Mouse (Mus musculus): ENCODE measurements at regions not wholly inside any gene's neighbourhood (a gene's known extent, or its start where the extent isn't known, plus 50 kb on each side); places are given as distances from the start of the nearest gene placed in this dataset.
A peak's percentile ranks its signal among the peaks of the same experiment; 100 is the strongest.
"Not testable (repeated sequence)": the region's sequence is repeated elsewhere in the genome, so short reads cannot be mapped to it uniquely, and the experiment has no call there.

- no peak for DNase-seq (ENCODE audit: low read depth)
Measured at GRCm38 (mm10) chr4:27529565-27529964, 1182.9 kb upstream of the Manea start.

GRCm38 (mm10) chr4:27520295-27520694 lies 1173.6 kb upstream of the Manea start:
- no peak for DNase-seq (ENCODE audit: low read depth)

- DNase-seq (ENCODE audit: low read depth), result no peak
Measured at GRCm38 (mm10) chr4:27504829-27505804, 1158.4 kb upstream of the Manea start.

- DNase-seq (ENCODE audit: low read depth), result no peak
Measured at GRCm38 (mm10) chr4:27497926-27498325, 1151.2 kb upstream of the Manea start.

- no peak for DNase-seq (ENCODE audit: low read depth)
Measured at GRCm38 (mm10) chr4:27497274-27497673, 1150.6 kb upstream of the Manea start.

- no peak for DNase-seq (ENCODE audit: low read depth)
Measured at GRCm38 (mm10) chr4:27491312-27491711, 1144.6 kb upstream of the Manea start.

GRCm38 (mm10) chr4:27449901-27450300 lies 1103.2 kb upstream of the Manea start:
- peak; percentile 3 for DNase-seq (ENCODE audit: low read depth)

- DNase-seq (ENCODE audit: low read depth), result no peak
Measured at GRCm38 (mm10) chr4:27446310-27446709, 1099.6 kb upstream of the Manea start.

- no peak for DNase-seq (ENCODE audit: low read depth)
Measured at GRCm38 (mm10) chr4:27429210-27429789, 1082.6 kb upstream of the Manea start.

GRCm38 (mm10) chr4:27425902-27426301 lies 1079.2 kb upstream of the Manea start:
- DNase-seq (ENCODE audit: low read depth), result no peak

- no peak for DNase-seq (ENCODE audit: low read depth)
Measured at GRCm38 (mm10) chr4:27423846-27424245, 1077.2 kb upstream of the Manea start.

- no peak for DNase-seq (ENCODE audit: low read depth)
Measured at GRCm38 (mm10) chr4:27418517-27418916, 1071.8 kb upstream of the Manea start.

- not testable (repeated sequence) for DNase-seq (ENCODE audit: low read depth)
Measured at GRCm38 (mm10) chr4:27384941-27385340, 1038.2 kb upstream of the Manea start.

- DNase-seq (ENCODE audit: low read depth), result no peak
Measured at GRCm38 (mm10) chr4:27346892-27347291, 1000.2 kb upstream of the Manea start.

- DNase-seq (ENCODE audit: low read depth), result no peak
Measured at GRCm38 (mm10) chr4:27333279-27333678, 986.6 kb upstream of the Manea start.
